Mouse (Mus musculus): ENCODE data around the gene Ttc21a.
"Not testable (repeated sequence)": the region's sequence is repeated elsewhere in the genome, so short reads cannot be mapped to it uniquely, and the experiment has no call there.

Ttc21a gene

DNA sequence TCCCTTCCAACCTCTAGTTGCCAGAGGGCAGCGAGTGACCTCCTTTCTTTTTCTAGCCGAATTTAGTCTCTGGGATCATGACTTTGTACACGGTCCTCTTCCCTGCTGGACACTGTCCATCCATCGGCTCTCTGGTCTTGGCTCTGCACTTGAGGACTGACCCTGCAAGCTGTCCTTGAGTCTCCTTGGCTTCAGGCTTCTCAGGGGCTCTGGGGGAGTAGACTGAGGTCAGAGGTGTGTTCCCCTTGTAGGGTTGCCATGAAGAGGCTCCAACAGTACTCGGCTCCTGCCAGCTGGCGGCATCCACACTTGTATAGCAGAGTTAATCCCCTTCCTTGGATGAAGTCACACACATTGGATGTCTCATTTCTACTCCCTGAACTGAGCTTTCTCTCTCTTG, 62.2 kb downstream of the Ttc21a start:
- DNase-seq (ENCODE audit: extremely low spot score): no peak

- DNase-seq (ENCODE audit: extremely low spot score): no peak
These were observed 63.4 kb downstream of the Ttc21a start for GRCm38 (mm10) chr9:120000761-120001160.

GRCm38 (mm10) chr9:120001945-120002725, 64.7 kb downstream of the Ttc21a start:
- peak; percentile 88 for DNase-seq (ENCODE audit: extremely low spot score)

- no peak for DNase-seq (ENCODE audit: extremely low spot score)
These were observed 65.5 kb downstream of the Ttc21a start for GRCm38 (mm10) chr9:120002893-120003292.

DNA sequence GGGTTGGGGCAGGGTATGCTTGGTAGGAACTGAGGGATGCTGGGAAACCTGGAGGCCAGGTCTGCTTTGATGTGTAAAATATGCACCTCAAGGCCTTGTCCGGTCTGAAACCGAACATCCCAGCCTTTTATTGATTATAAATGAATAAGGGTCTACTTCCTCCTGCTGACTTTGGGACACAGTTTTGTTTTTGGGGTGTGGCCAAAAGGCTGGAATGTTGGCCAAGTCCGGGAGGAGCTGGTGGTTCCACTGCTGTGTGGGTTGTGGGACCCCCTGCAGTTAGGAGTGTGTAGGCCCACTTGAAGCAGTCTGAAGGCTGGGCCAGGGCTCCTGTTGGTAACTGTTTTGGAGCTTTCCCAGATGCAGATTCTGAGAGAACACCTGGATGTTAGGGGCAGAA, 68.5 kb downstream of the Ttc21a start:
- DNase-seq (ENCODE audit: extremely low spot score): no peak

DNA sequence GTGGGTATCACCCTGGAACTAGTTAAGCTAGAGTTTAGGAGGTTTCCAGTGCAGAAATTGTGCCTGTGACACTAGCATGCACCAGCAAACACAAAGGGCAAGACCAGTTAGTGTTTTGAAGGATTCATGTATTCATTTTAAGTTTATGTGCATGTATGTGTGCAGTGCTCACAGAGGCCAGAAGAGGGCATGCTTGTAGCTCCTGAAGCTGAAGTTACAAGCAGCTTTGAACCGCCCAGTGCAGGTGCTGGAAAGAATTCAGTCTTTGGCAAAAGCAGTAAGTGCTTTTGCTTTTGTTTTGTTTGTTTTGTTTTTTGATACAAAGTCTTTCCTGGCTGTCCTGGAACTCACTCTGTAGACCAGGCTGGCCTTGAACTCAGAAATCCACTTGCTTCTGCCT, 70.4 kb downstream of the Ttc21a start:
- no peak for DNase-seq (ENCODE audit: extremely low spot score)

- DNase-seq (ENCODE audit: extremely low spot score): no peak
These were observed 71.9 kb downstream of the Ttc21a start for GRCm38 (mm10) chr9:120009226-120009841.

GRCm38 (mm10) chr9:120009871-120010270, 72.5 kb downstream of the Ttc21a start:
- DNase-seq (ENCODE audit: extremely low spot score): no peak

- DNase-seq (ENCODE audit: extremely low spot score): peak; percentile 92
These were observed 73.5 kb downstream of the Ttc21a start for GRCm38 (mm10) chr9:120010781-120011511.

DNA sequence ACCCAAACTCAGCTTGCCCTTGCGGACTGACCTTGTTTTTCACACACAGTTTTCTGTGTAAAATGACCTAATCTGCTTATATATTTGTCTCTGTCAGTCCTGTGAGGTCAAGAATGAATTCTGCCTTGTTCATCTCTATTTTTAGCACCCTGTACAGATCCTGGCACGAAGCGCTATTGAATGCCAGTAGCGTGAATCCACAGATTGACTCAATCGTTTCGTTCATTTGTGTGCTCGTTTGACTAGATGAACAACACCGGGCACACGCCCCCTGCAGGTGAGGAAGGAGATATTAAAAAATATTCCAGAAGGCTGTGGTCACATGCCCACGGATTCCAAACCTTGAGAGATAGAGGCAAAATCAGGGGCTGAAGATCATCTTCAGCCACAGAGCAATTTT, 74.1 kb downstream of the Ttc21a start:
- no peak for DNase-seq (ENCODE audit: extremely low spot score)

DNA sequence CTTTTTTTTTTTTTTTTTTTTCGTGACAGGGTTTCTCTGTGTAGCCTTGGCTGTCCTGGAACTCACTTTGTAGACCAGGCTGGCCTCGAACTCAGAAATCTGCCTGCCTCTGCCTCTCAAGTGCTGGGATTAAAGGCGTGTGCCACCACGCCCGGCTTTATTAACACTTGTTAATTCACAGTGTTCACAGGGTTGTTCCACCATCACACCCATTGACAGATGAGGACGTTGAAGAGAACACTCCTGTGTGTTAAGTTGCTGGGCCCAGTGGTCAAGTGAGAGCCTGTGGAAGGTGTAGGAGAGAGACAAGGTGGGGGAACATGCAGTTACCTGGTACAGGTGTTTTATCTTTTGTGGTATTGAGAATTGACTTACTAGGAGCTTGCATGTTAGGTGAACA, 74.8 kb downstream of the Ttc21a start:
- DNase-seq (ENCODE audit: extremely low spot score): not testable (repeated sequence)

- no peak for DNase-seq (ENCODE audit: extremely low spot score)
These were observed 75.4 kb downstream of the Ttc21a start for GRCm38 (mm10) chr9:120012781-120013180.

GRCm38 (mm10) chr9:120013251-120013820, 75.9 kb downstream of the Ttc21a start:
- no peak for DNase-seq (ENCODE audit: extremely low spot score)

- no peak for DNase-seq (ENCODE audit: extremely low spot score)
These were observed 77.4 kb downstream of the Ttc21a start for GRCm38 (mm10) chr9:120014828-120015227.

DNA sequence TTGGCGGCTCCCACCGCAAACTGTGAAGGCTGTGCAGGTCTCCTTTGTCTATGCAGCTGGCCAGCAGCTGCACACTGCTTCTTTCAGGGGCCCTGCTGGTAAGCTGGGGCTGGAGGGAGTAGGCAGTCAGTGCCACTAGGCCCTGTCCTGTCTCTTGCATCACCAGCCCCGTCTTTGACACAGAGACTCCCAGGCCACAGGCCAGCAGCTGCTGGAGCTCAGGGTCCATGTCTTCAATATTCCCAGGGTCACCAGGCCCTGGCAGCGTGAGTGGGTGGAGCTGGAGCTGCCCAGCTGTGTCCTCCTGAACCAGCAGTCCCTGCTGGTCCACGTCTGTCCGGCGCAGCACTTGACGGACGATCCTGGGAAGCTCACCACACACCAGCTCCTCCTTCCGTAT, 79.5 kb downstream of the Ttc21a start:
- DNase-seq (ENCODE audit: extremely low spot score): no peak
